Mouse (Mus musculus) testis, adult 2 months (tissue): ENCODE data around the gene Rev1.

ENCODE experiments used
- CTCF ChIP-seq: fragments of 200-500 bp; IDR thresholded peaks from 2 replicates; pipeline ENCODE4 v1.5.1; 2012; ENCODE audit warnings: low read depth, mild to moderate bottlenecking, inconsistent platforms, low read length, moderate library complexity; ENCODE audit not compliant: control insufficient read depth, insufficient read depth, insufficient replicate concordance
- POLR2A ChIP-seq: fragments of 200-500 bp; IDR thresholded peaks from 2 replicates; pipeline ENCODE4 v1.6.1; 2012; ENCODE audit warnings: low read depth, mild to moderate bottlenecking, inconsistent platforms, low read length, moderate library complexity; ENCODE audit not compliant: control insufficient read depth

DNA sequence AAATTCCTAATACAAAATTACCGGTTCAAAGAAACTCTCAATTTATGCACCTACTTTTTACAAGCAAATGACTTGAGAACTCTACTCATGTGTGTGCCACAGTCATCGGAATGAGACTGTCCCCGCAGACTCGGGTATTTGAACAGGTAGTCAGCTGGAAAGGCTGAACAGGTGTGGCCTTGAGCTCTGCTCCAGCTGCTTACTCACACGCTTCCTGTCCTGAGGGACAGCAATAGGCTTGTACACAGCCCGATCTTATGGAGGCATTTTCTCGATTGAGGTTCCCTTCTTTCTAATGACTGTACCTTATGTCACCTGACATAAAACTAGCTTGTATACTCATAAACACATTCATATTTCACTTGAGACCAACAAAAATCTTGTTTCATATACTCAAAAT, 19.8 kb downstream of the Rev1 start:
- TF ChIP-seq CTCF (no peak), POLR2A (no peak)
